In genomic region chr7:45460377-45460776, GRCm38 (mm10) we compare ENCODE assay signal across 8 mouse cellular contexts. TPM values are rescaled to one million over a fixed set of nuclear protein-coding genes. Genes with fewer than 3 reads are reported as not detected.
DNase-seq lines count a peak whose midpoint lies in the region; ATAC-seq and TF ChIP-seq lines count a peak whose summit lies in the region.

No protein-coding gene starts in this region.

- H3K27ac ChIP-seq in lung, embryonic 14.5 days (ENCODE audit: low read depth), result peak overlapping the region; percentile 93
- peak overlapping the region; percentile 96 for H3K27ac ChIP-seq in embryonic fibroblast, embryonic 13.5 days (ENCODE audit: insufficient read depth, low read length)
- H3K27ac ChIP-seq in intestine, postnatal 0 days (ENCODE audit: low read depth, low read length), result peak overlapping the region; percentile 94
- H3K27ac ChIP-seq in midbrain, embryonic 10.5 days (replicated peaks), result peak overlapping the region; percentile 91

- TF ChIP-seq CTCF in lung, embryonic 14.5 days (IDR thresholded peaks at IDR 0.05; ENCODE audit: low read depth), result no peak
- TF ChIP-seq CTCF in embryonic fibroblast, embryonic 13.5 days (IDR thresholded peaks at IDR 0.05; ENCODE audit: borderline replicate concordance, insufficient read depth, low read length), result no peak
- no peak for TF ChIP-seq CTCF in intestine, postnatal 0 days (IDR thresholded peaks at IDR 0.05; ENCODE audit: low read depth)

- H3K4me1 ChIP-seq in lung, embryonic 14.5 days (ENCODE audit: insufficient read depth), result peaks cover 23% of the 10 kb centered on the region
- peaks cover 12% of the 10 kb centered on the region for H3K4me1 ChIP-seq in embryonic fibroblast, embryonic 13.5 days (ENCODE audit: control insufficient read depth, insufficient read depth, low read length)
- H3K4me1 ChIP-seq in intestine, postnatal 0 days (replicated peaks; ENCODE audit: control insufficient read depth, insufficient read depth, low read length), result 0 out of 2 replicates have a peak, but pooled peaks cover 9% of the 10 kb centered on the region
- peaks cover 50% of the 10 kb centered on the region for H3K4me1 ChIP-seq in midbrain, embryonic 10.5 days

- 62% methylated on average over 7 of the region's 7 CpGs for WGBS in lung, embryonic 14.5 days
- 37% methylated on average over 7 of the region's 7 CpGs for WGBS in intestine, postnatal 0 days
- WGBS in midbrain, embryonic 10.5 days, result 79% methylated on average over 7 of the region's 7 CpGs

- no peak for TF ChIP-seq POLR2A in embryonic fibroblast, embryonic 13.5 days (IDR thresholded peaks at IDR 0.05; ENCODE audit: low read depth, low read length)

- H3K36me3 ChIP-seq in lung, embryonic 14.5 days (ENCODE audit: insufficient read depth), result peaks cover 68% of the 10 kb centered on the region
- peaks cover 46% of the 10 kb centered on the region for H3K36me3 ChIP-seq in intestine, postnatal 0 days (ENCODE audit: control insufficient read depth, insufficient read depth)
- peaks cover 82% of the 10 kb centered on the region for H3K36me3 ChIP-seq in midbrain, embryonic 10.5 days

- DNase-seq in lung, embryonic 14.5 days, result peak; percentile 17
- no peak for DNase-seq in lung, postnatal 14 days
- no peak for DNase-seq in midbrain, embryonic 10.5 days (ENCODE audit: low spot score)
- DNase-seq in embryo, embryonic 11 days, result no peak
- DNase-seq in right cerebral cortex, adult 18-20 months, result no peak
- no peak for DNase-seq in urinary bladder, postnatal 10 days (ENCODE audit: low spot score)

- peak overlapping the region; percentile 90 for H3K9ac ChIP-seq in lung, embryonic 14.5 days
- H3K9ac ChIP-seq in intestine, postnatal 0 days (ENCODE audit: low read depth, low read length), result peak overlapping the region; percentile 51; the same call in 1 of the 2 replicates

- H3K4me2 ChIP-seq in lung, embryonic 14.5 days, result peak overlapping the region; percentile 66
- peak overlapping the region; percentile 65 for H3K4me2 ChIP-seq in intestine, postnatal 0 days (replicated peaks; ENCODE audit: low read depth)

- H3K9me3 ChIP-seq in lung, embryonic 14.5 days (ENCODE audit: low read depth, low read length), result no peaks in the 10 kb centered on the region
- no peaks in the 10 kb centered on the region for H3K9me3 ChIP-seq in intestine, postnatal 0 days (ENCODE audit: control insufficient read depth)
- H3K9me3 ChIP-seq in midbrain, embryonic 10.5 days (replicated peaks), result no peaks in the 10 kb centered on the region

- no peaks in the 10 kb centered on the region for H3K27me3 ChIP-seq in lung, embryonic 14.5 days (ENCODE audit: insufficient read depth, low read length)
- H3K27me3 ChIP-seq in intestine, postnatal 0 days (replicated peaks; ENCODE audit: control insufficient read depth, insufficient read depth, low read length), result no peaks in the 10 kb centered on the region
- H3K27me3 ChIP-seq in midbrain, embryonic 10.5 days (ENCODE audit: low read depth, poor library complexity, severe bottlenecking), result no peaks in the 10 kb centered on the region

- 0 out of 2 replicates have a peak, but pooled peaks have one; percentile 3 for ATAC-seq in lung, embryonic 14.5 days (ENCODE audit: insufficient read depth)
- ATAC-seq in intestine, postnatal 0 days, result peak; percentile 44

- peak overlapping the region; percentile 51 for H3K4me3 ChIP-seq in lung, embryonic 14.5 days (ENCODE audit: low read depth, low read length)
- H3K4me3 ChIP-seq in embryonic fibroblast, embryonic 13.5 days (ENCODE audit: insufficient read depth, low read length), result no peak overlapping the region
- peak overlapping the region; percentile 74 for H3K4me3 ChIP-seq in intestine, postnatal 0 days (ENCODE audit: low read depth, low read length)
- H3K4me3 ChIP-seq in midbrain, embryonic 10.5 days, result peak overlapping the region; percentile 71

RNA-seq across cellular contexts. Expression of gene Ftl1, which starts 0.7 kb away (rescaled TPM):
- polyA plus RNA-seq in lung, embryonic 14.5 days (2014; fragmentation: Nextera tagmentation; extraction: Ambion mirVana), result 4,463 and 4,749 TPM in 2 replicates
- polyA plus RNA-seq in embryonic fibroblast, embryonic 13.5 days (2011; ENCODE audit: insufficient read length, low read depth, missing spikeins), result 3,506 and 4,699 TPM in 2 replicates
- polyA plus RNA-seq in intestine, postnatal 0 days (2015; fragmentation: Nextera tagmentation; extraction: Ambion mirVana), result 13,232 and 14,059 TPM in 2 replicates
- polyA plus RNA-seq in midbrain, embryonic 10.5 days (2016; fragmentation: Nextera tagmentation; extraction: Ambion mirVana), result 5,695 and 6,139 TPM in 2 replicates

RNA-seq across cellular contexts. Expression of gene Bax, which starts 6.3 kb away (rescaled TPM):
- 135 and 139 TPM in 2 replicates for polyA plus RNA-seq in lung, embryonic 14.5 days (2014; fragmentation: Nextera tagmentation; extraction: Ambion mirVana)
- polyA plus RNA-seq in embryonic fibroblast, embryonic 13.5 days (2011; ENCODE audit: insufficient read length, low read depth, missing spikeins), result 218 and 278 TPM in 2 replicates
- polyA plus RNA-seq in intestine, postnatal 0 days (2015; fragmentation: Nextera tagmentation; extraction: Ambion mirVana), result 173 and 180 TPM in 2 replicates
- 240 and 265 TPM in 2 replicates for polyA plus RNA-seq in midbrain, embryonic 10.5 days (2016; fragmentation: Nextera tagmentation; extraction: Ambion mirVana)

RNA-seq across cellular contexts. Expression of gene Tulp2, which starts 21.3 kb away (rescaled TPM):
- 0.47 and 0.86 TPM in 2 replicates for polyA plus RNA-seq in lung, embryonic 14.5 days (2014; fragmentation: Nextera tagmentation; extraction: Ambion mirVana)
- not detected in 2 replicates for polyA plus RNA-seq in embryonic fibroblast, embryonic 13.5 days (2011; ENCODE audit: insufficient read length, low read depth, missing spikeins)
- polyA plus RNA-seq in intestine, postnatal 0 days (2015; fragmentation: Nextera tagmentation; extraction: Ambion mirVana), result 0.65 and 0.78 TPM in 2 replicates
- polyA plus RNA-seq in midbrain, embryonic 10.5 days (2016; fragmentation: Nextera tagmentation; extraction: Ambion mirVana), result 0.15 and 0.21 TPM in 2 replicates

RNA-seq across cellular contexts. Expression of gene Ruvbl2, which starts 22.5 kb away (rescaled TPM):
- 163 and 173 TPM in 2 replicates for polyA plus RNA-seq in lung, embryonic 14.5 days (2014; fragmentation: Nextera tagmentation; extraction: Ambion mirVana)
- 67.9 and 74.6 TPM in 2 replicates for polyA plus RNA-seq in embryonic fibroblast, embryonic 13.5 days (2011; ENCODE audit: insufficient read length, low read depth, missing spikeins)
- polyA plus RNA-seq in intestine, postnatal 0 days (2015; fragmentation: Nextera tagmentation; extraction: Ambion mirVana), result 35.6 and 38.6 TPM in 2 replicates
- polyA plus RNA-seq in midbrain, embryonic 10.5 days (2016; fragmentation: Nextera tagmentation; extraction: Ambion mirVana), result 202 and 222 TPM in 2 replicates

RNA-seq across cellular contexts. Expression of gene Gys1, which starts 25.7 kb away (rescaled TPM):
- 35.7 and 36.0 TPM in 2 replicates for polyA plus RNA-seq in lung, embryonic 14.5 days (2014; fragmentation: Nextera tagmentation; extraction: Ambion mirVana)
- 47.6 and 58.2 TPM in 2 replicates for polyA plus RNA-seq in embryonic fibroblast, embryonic 13.5 days (2011; ENCODE audit: insufficient read length, low read depth, missing spikeins)
- 10.4 and 10.6 TPM in 2 replicates for polyA plus RNA-seq in intestine, postnatal 0 days (2015; fragmentation: Nextera tagmentation; extraction: Ambion mirVana)
- polyA plus RNA-seq in midbrain, embryonic 10.5 days (2016; fragmentation: Nextera tagmentation; extraction: Ambion mirVana), result 41.7 and 41.9 TPM in 2 replicates
